In the genomic region with DNA sequence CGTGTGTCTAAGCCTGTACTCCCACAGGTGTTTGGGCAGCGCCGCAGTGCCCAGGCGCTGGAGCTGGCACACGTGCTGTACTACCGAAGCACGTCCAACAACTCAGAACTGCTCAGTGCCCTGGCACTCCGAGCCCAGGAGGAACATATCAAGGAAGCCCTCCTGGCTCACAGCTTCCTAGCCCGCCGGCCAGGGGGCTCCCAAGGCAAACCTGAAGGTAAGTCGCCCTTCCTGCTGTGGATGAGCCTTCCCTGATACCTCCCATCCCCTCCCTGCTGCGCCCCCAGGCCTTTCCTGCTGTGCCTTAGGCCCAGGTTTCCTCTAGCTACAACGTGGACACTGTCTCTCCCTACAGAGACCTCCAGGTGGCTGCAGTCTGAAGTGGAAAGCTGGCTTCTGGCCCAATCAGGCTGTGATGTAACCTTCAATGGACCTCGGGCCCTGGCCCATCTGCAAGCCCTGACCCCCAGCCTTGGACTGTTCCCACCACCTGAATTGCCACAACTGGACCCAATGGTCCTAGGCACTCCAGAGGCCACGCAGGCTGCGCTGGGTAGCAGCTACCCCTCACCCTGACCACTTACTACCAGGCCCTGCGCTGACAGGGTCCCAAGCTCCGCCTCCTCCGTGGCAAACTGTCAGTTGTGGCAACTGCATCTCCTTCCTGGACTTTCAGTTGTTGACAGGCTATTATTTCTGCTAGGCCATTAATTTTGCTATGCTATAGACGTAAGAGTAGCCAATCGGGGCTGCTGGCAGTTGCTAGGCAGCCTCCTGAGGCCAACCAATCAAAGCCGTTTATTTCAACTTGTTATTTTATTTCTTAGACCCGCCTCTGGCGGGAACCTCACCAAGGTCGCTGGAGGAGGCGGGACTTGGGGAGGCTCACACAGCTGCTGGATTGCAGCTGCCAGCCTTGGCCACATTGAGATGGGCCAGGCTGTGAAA, we compare ENCODE assay signal across 8 mouse cellular contexts. TPM values are rescaled to one million over a fixed set of nuclear protein-coding genes. Genes with fewer than 3 reads are reported as not detected.
DNase-seq lines count a peak whose midpoint lies in the region; ATAC-seq and TF ChIP-seq lines count a peak whose summit lies in the region.

No protein-coding gene starts in this region.

- peaks cover 11% of the 10 kb centered on the region for H3K79me3 ChIP-seq in C2C12 (ENCODE audit: low read depth)

- no peak overlapping the region for H3ac ChIP-seq in C2C12 (ENCODE audit: control insufficient read depth, insufficient read length, low read depth)

- peak; percentile 68 to 71 for DNase-seq in adrenal gland, postnatal 4 days (ENCODE audit: low spot score in 2 of 2)
- DNase-seq in heart, postnatal 25 days (ENCODE audit: low spot score) = peak; percentile 81
- DNase-seq in large intestine, adult 2 months (ENCODE audit: low read depth, low spot score) = peak; percentile 52
- peak; percentile 76 for DNase-seq in stomach, postnatal 0 days (ENCODE audit: low spot score)

- H3K9me3 ChIP-seq in forebrain, embryonic 16.5 days (ENCODE audit: control insufficient read depth, low read length) = no peaks in the 10 kb centered on the region
- H3K9me3 ChIP-seq in liver, embryonic 16.5 days (replicated peaks; ENCODE audit: control insufficient read depth, low read length) = no peaks in the 10 kb centered on the region
- H3K9me3 ChIP-seq in neural tube, embryonic 13.5 days = no peaks in the 10 kb centered on the region
- H3K9me3 ChIP-seq in stomach, postnatal 0 days (ENCODE audit: control insufficient read depth, low read length) = no peaks in the 10 kb centered on the region

- H3K79me2 ChIP-seq in C2C12 (ENCODE audit: control insufficient read depth, insufficient read depth) = peaks cover 30% of the 10 kb centered on the region

- peak overlapping the region; percentile 64 for H3K9ac ChIP-seq in forebrain, embryonic 16.5 days (replicated peaks; ENCODE audit: low read depth, low read length)
- peak overlapping the region; percentile 48 for H3K9ac ChIP-seq in liver, embryonic 16.5 days (ENCODE audit: low read depth, low read length)
- H3K9ac ChIP-seq in neural tube, embryonic 13.5 days = peak overlapping the region; percentile 69
- H3K9ac ChIP-seq in stomach, postnatal 0 days (ENCODE audit: low read length) = peak overlapping the region; percentile 57

- H3K4me2 ChIP-seq in forebrain, embryonic 16.5 days (ENCODE audit: low read length) = peak overlapping the region; percentile 62
- peak overlapping the region; percentile 56 for H3K4me2 ChIP-seq in liver, embryonic 16.5 days (ENCODE audit: low read depth, low read length)
- H3K4me2 ChIP-seq in neural tube, embryonic 13.5 days = peak overlapping the region; percentile 55
- peak overlapping the region; percentile 55 for H3K4me2 ChIP-seq in stomach, postnatal 0 days (replicated peaks; ENCODE audit: low read depth)

- H3K4me1 ChIP-seq in forebrain, embryonic 16.5 days (replicated peaks; ENCODE audit: control insufficient read depth, insufficient read depth, low read length) = peaks cover 22% of the 10 kb centered on the region
- H3K4me1 ChIP-seq in liver, embryonic 16.5 days (ENCODE audit: control insufficient read depth, low read depth, low read length) = peaks cover 35% of the 10 kb centered on the region
- peaks cover 27% of the 10 kb centered on the region for H3K4me1 ChIP-seq in neural tube, embryonic 13.5 days (replicated peaks)
- peaks cover 8% of the 10 kb centered on the region; the same call in 1 of the 2 replicates for H3K4me1 ChIP-seq in stomach, postnatal 0 days (replicated peaks; ENCODE audit: control insufficient read depth, insufficient read depth)

- H3K27me3 ChIP-seq in C2C12 (ENCODE audit: control insufficient read depth, insufficient read depth, insufficient read length) = no peaks in the 10 kb centered on the region
- no peaks in the 10 kb centered on the region for H3K27me3 ChIP-seq in forebrain, embryonic 16.5 days (replicated peaks; ENCODE audit: control insufficient read depth, insufficient read depth, low read length)
- H3K27me3 ChIP-seq in liver, embryonic 16.5 days (ENCODE audit: control insufficient read depth, insufficient read depth, low read depth, low read length) = no peaks in the 10 kb centered on the region
- no peaks in the 10 kb centered on the region for H3K27me3 ChIP-seq in neural tube, embryonic 13.5 days
- H3K27me3 ChIP-seq in stomach, postnatal 0 days (ENCODE audit: control insufficient read depth, insufficient read depth, low read length) = no peaks in the 10 kb centered on the region

- no peak for TF ChIP-seq CTCF in C2C12 (IDR thresholded peaks at IDR 0.05; ENCODE audit: control insufficient read depth, insufficient read depth, insufficient read length)
- peak; percentile 43 for TF ChIP-seq CTCF in stomach, postnatal 0 days (IDR thresholded peaks at IDR 0.05; ENCODE audit: low read depth)

- ATAC-seq in forebrain, embryonic 16.5 days = peak; percentile 90
- peak; percentile 67 for ATAC-seq in liver, embryonic 16.5 days (ENCODE audit: low read depth)
- peak; percentile 85 for ATAC-seq in neural tube, embryonic 13.5 days (ENCODE audit: low read depth)
- peak; percentile 86 for ATAC-seq in stomach, postnatal 0 days (ENCODE audit: low FRiP score, low TSS enrichment)

- H3K36me3 ChIP-seq in C2C12 (ENCODE audit: control insufficient read depth, insufficient read depth) = peaks cover 10% of the 10 kb centered on the region
- H3K36me3 ChIP-seq in forebrain, embryonic 16.5 days (ENCODE audit: control insufficient read depth, insufficient read depth) = no peaks in the 10 kb centered on the region
- H3K36me3 ChIP-seq in liver, embryonic 16.5 days (ENCODE audit: control insufficient read depth, insufficient read depth) = no peaks in the 10 kb centered on the region
- H3K36me3 ChIP-seq in neural tube, embryonic 13.5 days = peaks cover 3% of the 10 kb centered on the region
- no peaks in the 10 kb centered on the region; the same call in 1 of the 2 replicates for H3K36me3 ChIP-seq in stomach, postnatal 0 days (ENCODE audit: control insufficient read depth, insufficient read depth, low read length)

- H3K4me3 ChIP-seq in C2C12 (ENCODE audit: insufficient read depth, poor library complexity, severe bottlenecking) = no peak overlapping the region
- peak overlapping the region; percentile 40 for H3K4me3 ChIP-seq in forebrain, embryonic 16.5 days (replicated peaks; ENCODE audit: low read length)
- H3K4me3 ChIP-seq in liver, embryonic 16.5 days (ENCODE audit: low read depth, low read length) = peak overlapping the region; percentile 55
- H3K4me3 ChIP-seq in neural tube, embryonic 13.5 days = peak overlapping the region; percentile 28
- peak overlapping the region; percentile 32 for H3K4me3 ChIP-seq in stomach, postnatal 0 days (ENCODE audit: low read depth, low read length)

- 26% methylated on average over 26 of the region's 26 CpGs for WGBS in forebrain, embryonic 16.5 days
- whole genome bisulfite sequencing in large intestine, adult 2 months = 28% methylated on average over 26 of the region's 26 CpGs
- WGBS in liver, embryonic 16.5 days (ENCODE audit: insufficient replicate concordance) = 37% methylated on average over 26 of the region's 26 CpGs
- WGBS in neural tube, embryonic 13.5 days = 34% methylated on average over 26 of the region's 26 CpGs
- WGBS in stomach, postnatal 0 days = 31% methylated on average over 26 of the region's 26 CpGs

- TF ChIP-seq EP300 in stomach, postnatal 0 days (optimal IDR thresholded peaks at IDR 0.05) = no peak

- H3K27ac ChIP-seq in forebrain, embryonic 16.5 days (ENCODE audit: low read length) = peak overlapping the region; percentile 90
- H3K27ac ChIP-seq in liver, embryonic 16.5 days (ENCODE audit: low read length) = peak overlapping the region; percentile 21
- H3K27ac ChIP-seq in neural tube, embryonic 13.5 days (replicated peaks) = peak overlapping the region; percentile 90
- H3K27ac ChIP-seq in stomach, postnatal 0 days (replicated peaks) = peak overlapping the region; percentile 88

- intact Hi-C loops in heart, postnatal 25 days (cut with DNase I) = no loop called here

RNA-seq across cellular contexts. Expression of a gene that starts 4.9 kb away (rescaled TPM):
- polyA plus RNA-seq in C2C12 (2012; fragmentation: generic; extraction: Trizol) = 705 TPM
- total RNA-seq in adrenal gland, postnatal 4 days (2021) = 100 to 1,000 TPM; 191 to 202 TPM
- 19.2 and 21.6 TPM in 2 replicates for polyA plus RNA-seq in forebrain, embryonic 16.5 days (2015; fragmentation: Nextera tagmentation; extraction: Ambion mirVana)
- 10 to 100 TPM; 20.9 to 28.7 TPM for total RNA-seq in heart, postnatal 25 days (2021)
- 66.0 and 74.3 TPM in 2 replicates for polyA plus RNA-seq in large intestine, adult 2 months (2012; rRNA removed)
- 55.5 and 56.5 TPM in 2 replicates for polyA plus RNA-seq in liver, embryonic 16.5 days (2015; fragmentation: Nextera tagmentation; extraction: Ambion mirVana)
- 47.4 and 51.6 TPM in 2 replicates for polyA plus RNA-seq in neural tube, embryonic 13.5 days (2015; fragmentation: Nextera tagmentation; extraction: Ambion mirVana)
- polyA plus RNA-seq in stomach, postnatal 0 days (2015; fragmentation: Nextera tagmentation; extraction: Ambion mirVana) = 135 and 151 TPM in 2 replicates

RNA-seq across cellular contexts. Expression of a gene that starts 7.5 kb away (rescaled TPM):
- 2.6 TPM for polyA plus RNA-seq in C2C12 (2012; fragmentation: generic; extraction: Trizol)
- 1 to 10 TPM; 8.8 to 10.0 TPM for total RNA-seq in adrenal gland, postnatal 4 days (2021)
- 3.1 and 4.6 TPM in 2 replicates for polyA plus RNA-seq in forebrain, embryonic 16.5 days (2015; fragmentation: Nextera tagmentation; extraction: Ambion mirVana)
- total RNA-seq in heart, postnatal 25 days (2021) = under 1 TPM; 0.68 to 0.75 TPM
- polyA plus RNA-seq in large intestine, adult 2 months (2012; rRNA removed) = 1.7 and 2.8 TPM in 2 replicates
- 0.94 and 1.2 TPM in 2 replicates for polyA plus RNA-seq in liver, embryonic 16.5 days (2015; fragmentation: Nextera tagmentation; extraction: Ambion mirVana)
- polyA plus RNA-seq in neural tube, embryonic 13.5 days (2015; fragmentation: Nextera tagmentation; extraction: Ambion mirVana) = 3.4 and 3.8 TPM in 2 replicates
- polyA plus RNA-seq in stomach, postnatal 0 days (2015; fragmentation: Nextera tagmentation; extraction: Ambion mirVana) = 1.7 and 2.3 TPM in 2 replicates

RNA-seq across cellular contexts. Expression of a gene that starts 19.6 kb away (rescaled TPM):
- 21.9 TPM for polyA plus RNA-seq in C2C12 (2012; fragmentation: generic; extraction: Trizol)
- 10 to 100 TPM; 30.2 to 33.3 TPM for total RNA-seq in adrenal gland, postnatal 4 days (2021)
- polyA plus RNA-seq in forebrain, embryonic 16.5 days (2015; fragmentation: Nextera tagmentation; extraction: Ambion mirVana) = 5.7 and 6.0 TPM in 2 replicates
- 100 to 1,000 TPM; 102 to 105 TPM for total RNA-seq in heart, postnatal 25 days (2021)
- 28.7 and 33.5 TPM in 2 replicates for polyA plus RNA-seq in large intestine, adult 2 months (2012; rRNA removed)
- 3.5 and 4.3 TPM in 2 replicates for polyA plus RNA-seq in liver, embryonic 16.5 days (2015; fragmentation: Nextera tagmentation; extraction: Ambion mirVana)
- polyA plus RNA-seq in neural tube, embryonic 13.5 days (2015; fragmentation: Nextera tagmentation; extraction: Ambion mirVana) = 4.7 and 5.1 TPM in 2 replicates
- polyA plus RNA-seq in stomach, postnatal 0 days (2015; fragmentation: Nextera tagmentation; extraction: Ambion mirVana) = 3.1 and 3.2 TPM in 2 replicates

RNA-seq across cellular contexts. Expression of a gene that starts 19.8 kb away (rescaled TPM):
- 0.15 TPM for polyA plus RNA-seq in C2C12 (2012; fragmentation: generic; extraction: Trizol)
- under 1 TPM; 0.79 to 0.95 TPM for total RNA-seq in adrenal gland, postnatal 4 days (2021)
- 0.63 TPM in 1 of 2 replicates, not detected in the other for polyA plus RNA-seq in forebrain, embryonic 16.5 days (2015; fragmentation: Nextera tagmentation; extraction: Ambion mirVana)
- total RNA-seq in heart, postnatal 25 days (2021) = not detected
- 0.26 and 0.41 TPM in 2 replicates for polyA plus RNA-seq in large intestine, adult 2 months (2012; rRNA removed)
- 0.71 and 0.95 TPM in 2 replicates for polyA plus RNA-seq in liver, embryonic 16.5 days (2015; fragmentation: Nextera tagmentation; extraction: Ambion mirVana)
- not detected in 2 replicates for polyA plus RNA-seq in neural tube, embryonic 13.5 days (2015; fragmentation: Nextera tagmentation; extraction: Ambion mirVana)
- 0.46 and 0.79 TPM in 2 replicates for polyA plus RNA-seq in stomach, postnatal 0 days (2015; fragmentation: Nextera tagmentation; extraction: Ambion mirVana)

RNA-seq across cellular contexts. Expression of a gene that starts 38.2 kb away (rescaled TPM):
- 1.1 TPM for polyA plus RNA-seq in C2C12 (2012; fragmentation: generic; extraction: Trizol)
- total RNA-seq in adrenal gland, postnatal 4 days (2021) = 1 to 10 TPM; 2.0 to 2.1 TPM
- 0.56 and 1.5 TPM in 2 replicates for polyA plus RNA-seq in forebrain, embryonic 16.5 days (2015; fragmentation: Nextera tagmentation; extraction: Ambion mirVana)
- under 1 TPM; 0.36 to 0.49 TPM for total RNA-seq in heart, postnatal 25 days (2021)
- 1.1 and 2.6 TPM in 2 replicates for polyA plus RNA-seq in large intestine, adult 2 months (2012; rRNA removed)
- 0.04 and 0.05 TPM in 2 replicates for polyA plus RNA-seq in liver, embryonic 16.5 days (2015; fragmentation: Nextera tagmentation; extraction: Ambion mirVana)
- 1.6 and 2.1 TPM in 2 replicates for polyA plus RNA-seq in neural tube, embryonic 13.5 days (2015; fragmentation: Nextera tagmentation; extraction: Ambion mirVana)
- 0.35 and 0.38 TPM in 2 replicates for polyA plus RNA-seq in stomach, postnatal 0 days (2015; fragmentation: Nextera tagmentation; extraction: Ambion mirVana)

Comparison
In these comparisons a context has a peak if more than half of its experiments do, and no peak if none do; other contexts are left out.
1. H3K27ac ChIP-seq: peak in every context shown above with its lines; median percentile 90 in forebrain, embryonic 16.5 days; 90 in neural tube, embryonic 13.5 days; 88 in stomach, postnatal 0 days; 21 in liver, embryonic 16.5 days.